Mouse (Mus musculus) CH12.LX (cell line): ENCODE results near the gene Olfr918.

Source experiments
- E2F4 ChIP-seq: IDR thresholded peaks from 2 replicates; pipeline ENCODE4 v1.6.1; 2011; ENCODE audit warnings: low read depth, low read length, improper control_type of control experiment; ENCODE audit not compliant: insufficient replicate concordance
- ZNF384 ChIP-seq: IDR thresholded peaks from 2 replicates; pipeline ENCODE4 v1.6.1; 2012; ENCODE audit warnings: low read depth, low read length, improper control_type of control experiment, inconsistent platforms

- TF ChIP-seq E2F4 (no peak), ZNF384 (no peak)
Observed at GRCm38 (mm10) chr9:38724044-38724443, 49.6 kb upstream of the Olfr918 start.
